Mouse (Mus musculus): Measurements from ENCODE around the gene Gfpt1.

DNA sequence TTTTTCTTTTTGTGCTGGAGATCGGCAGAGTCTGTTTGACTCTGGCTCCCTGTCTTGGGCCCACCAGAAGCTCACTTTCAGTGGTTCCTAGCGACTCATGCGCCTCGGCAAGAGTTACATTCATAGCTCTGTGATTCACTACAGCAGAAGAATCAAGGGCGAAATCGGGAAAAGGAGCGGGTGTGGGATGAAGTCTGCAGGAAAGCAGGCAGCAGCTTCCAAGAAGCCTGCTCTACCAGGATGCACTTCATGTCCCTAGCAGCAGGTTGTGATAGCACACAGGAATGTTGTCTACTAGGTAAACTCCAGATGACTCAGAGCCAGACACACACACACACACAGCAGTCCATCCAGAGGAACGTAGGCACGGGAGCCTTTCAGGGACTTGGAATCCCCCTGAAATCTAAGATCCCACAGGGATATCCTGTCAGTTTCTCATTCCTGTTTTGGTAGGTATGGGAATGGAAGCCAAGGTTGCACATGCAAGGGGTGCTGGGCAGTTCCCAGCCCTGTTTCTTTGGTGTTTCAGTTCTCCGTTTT lies 9.3 kb downstream of the Gfpt1 start:
- TF ChIP-seq CTCF (IDR thresholded peaks at IDR 0.05; ENCODE audit: borderline replicate concordance, insufficient read depth, low read depth, low read length): no peak
- TF ChIP-seq POLR2A (IDR thresholded peaks at IDR 0.05; ENCODE audit: borderline replicate concordance, insufficient read depth, low read length): no peak

Measured in cerebellum, adult 2 months (tissue).